Mouse (Mus musculus): Measurements from ENCODE around the gene H2-Ab1. TPM values are rescaled to one million over a fixed set of nuclear protein-coding genes. Genes with fewer than 3 reads are reported as not detected.

The H2-Ab1 gene
- polyA plus RNA-seq, 1 experiment from 2014 or later = 53.9 TPM

- Histone ChIP-seq H3K4me2 (replicated peaks; ENCODE audit: low read depth) (no peak overlapping the region), H3K36me3 (ENCODE audit: control insufficient read depth, insufficient read depth) (no peaks in the 10 kb centered on the region), H3K27me3 (replicated peaks; ENCODE audit: control insufficient read depth, insufficient read depth, low read length) (no peaks in the 10 kb centered on the region), H3K27ac (ENCODE audit: low read depth, low read length) (no peak overlapping the region), H3K4me1 (replicated peaks; ENCODE audit: control insufficient read depth, insufficient read depth, low read length) (no peaks in the 10 kb centered on the region), H3K9me3 (ENCODE audit: control insufficient read depth) (no peaks in the 10 kb centered on the region), H3K4me3 (ENCODE audit: low read depth, low read length) (no peak overlapping the region), H3K9ac (ENCODE audit: low read depth, low read length) (no peak overlapping the region)
- ATAC-seq = no peak
- 66% methylated on average over 9 of the region's 9 CpGs for WGBS
- TF ChIP-seq CTCF (IDR thresholded peaks at IDR 0.05; ENCODE audit: low read depth) = no peak
Measured at GRCm38 (mm10) chr17:34314286-34314685, 56.8 kb downstream of the H2-Ab1 start.

- Histone ChIP-seq H3K4me2 (replicated peaks; ENCODE audit: low read depth) (no peak overlapping the region), H3K36me3 (ENCODE audit: control insufficient read depth, insufficient read depth) (no peaks in the 10 kb centered on the region), H3K27ac (ENCODE audit: low read depth, low read length) (no peak overlapping the region), H3K4me3 (ENCODE audit: low read depth, low read length) (no peak overlapping the region), H3K27me3 (replicated peaks; ENCODE audit: control insufficient read depth, insufficient read depth, low read length) (no peaks in the 10 kb centered on the region), H3K4me1 (replicated peaks; ENCODE audit: control insufficient read depth, insufficient read depth, low read length) (no peaks in the 10 kb centered on the region), H3K9me3 (ENCODE audit: control insufficient read depth) (no peaks in the 10 kb centered on the region), H3K9ac (ENCODE audit: low read depth, low read length) (no peak overlapping the region)
- WGBS = 79% methylated on average over 1 of the region's 1 CpGs
- no peak for TF ChIP-seq CTCF (IDR thresholded peaks at IDR 0.05; ENCODE audit: low read depth)
- no peak for ATAC-seq
Measured at GRCm38 (mm10) chr17:34315512-34315911, 58.0 kb downstream of the H2-Ab1 start.

- no peak overlapping the region for H3K4me3 ChIP-seq (ENCODE audit: low read depth, low read length)
- no peak for ATAC-seq
- H3K36me3 ChIP-seq (ENCODE audit: control insufficient read depth, insufficient read depth) = no peaks in the 10 kb centered on the region
- no peaks in the 10 kb centered on the region for H3K9me3 ChIP-seq (ENCODE audit: control insufficient read depth)
- H3K27ac ChIP-seq (ENCODE audit: low read depth, low read length) = no peak overlapping the region
- no peaks in the 10 kb centered on the region for H3K4me1 ChIP-seq (replicated peaks; ENCODE audit: control insufficient read depth, insufficient read depth, low read length)
- no peak overlapping the region for H3K9ac ChIP-seq (ENCODE audit: low read depth, low read length)
- H3K27me3 ChIP-seq (replicated peaks; ENCODE audit: control insufficient read depth, insufficient read depth, low read length) = no peaks in the 10 kb centered on the region
- TF ChIP-seq CTCF (IDR thresholded peaks at IDR 0.05; ENCODE audit: low read depth) = no peak
- 72% methylated on average over 2 of the region's 2 CpGs for WGBS
- H3K4me2 ChIP-seq (replicated peaks; ENCODE audit: low read depth) = no peak overlapping the region
Measured at GRCm38 (mm10) chr17:34316697-34317096, 59.2 kb downstream of the H2-Ab1 start.

GRCm38 (mm10) chr17:34317275-34317674 is 59.8 kb downstream of the H2-Ab1 start:
- WGBS = 42% methylated on average over 2 of the region's 2 CpGs
- TF ChIP-seq CTCF (IDR thresholded peaks at IDR 0.05; ENCODE audit: low read depth) = no peak
- Histone ChIP-seq H3K4me1 (replicated peaks; ENCODE audit: control insufficient read depth, insufficient read depth, low read length) (no peaks in the 10 kb centered on the region), H3K4me2 (replicated peaks; ENCODE audit: low read depth) (no peak overlapping the region), H3K9me3 (ENCODE audit: control insufficient read depth) (no peaks in the 10 kb centered on the region), H3K4me3 (ENCODE audit: low read depth, low read length) (no peak overlapping the region), H3K36me3 (ENCODE audit: control insufficient read depth, insufficient read depth) (no peaks in the 10 kb centered on the region), H3K9ac (ENCODE audit: low read depth, low read length) (no peak overlapping the region), H3K27me3 (replicated peaks; ENCODE audit: control insufficient read depth, insufficient read depth, low read length) (no peaks in the 10 kb centered on the region), H3K27ac (ENCODE audit: low read depth, low read length) (no peak overlapping the region)
- ATAC-seq = no peak

Other genes starting within 250 kb of the H2-Ab1 start
- 9.1 and 10.1 TPM in 2 replicates for gene Ring1, start 233.0 kb upstream of the H2-Ab1 start, polyA plus RNA-seq (2015; fragmentation: Nextera tagmentation; extraction: Ambion mirVana)
- gene H2-Ke6, start 229.6 kb upstream of the H2-Ab1 start, polyA plus RNA-seq (2015; fragmentation: Nextera tagmentation; extraction: Ambion mirVana) = 59.8 and 67.1 TPM in 2 replicates
- gene Slc39a7, start 226.0 kb upstream of the H2-Ab1 start, polyA plus RNA-seq (2015; fragmentation: Nextera tagmentation; extraction: Ambion mirVana) = 99.1 and 99.5 TPM in 2 replicates
- 19.5 and 22.1 TPM in 2 replicates for gene Rxrb, start 225.9 kb upstream of the H2-Ab1 start, polyA plus RNA-seq (2015; fragmentation: Nextera tagmentation; extraction: Ambion mirVana)
- gene Col11a2, start 218.3 kb upstream of the H2-Ab1 start, polyA plus RNA-seq (2015; fragmentation: Nextera tagmentation; extraction: Ambion mirVana) = 0.13 and 0.21 TPM in 2 replicates
- gene H2-Oa, start 165.3 kb upstream of the H2-Ab1 start, polyA plus RNA-seq (2015; fragmentation: Nextera tagmentation; extraction: Ambion mirVana) = 0.25 and 0.90 TPM in 2 replicates
- gene H2-DMa, start 138.1 kb upstream of the H2-Ab1 start, polyA plus RNA-seq (2015; fragmentation: Nextera tagmentation; extraction: Ambion mirVana) = 15.2 and 16.7 TPM in 2 replicates
- 51.8 and 60.0 TPM in 2 replicates for gene Brd2, start 135.1 kb upstream of the H2-Ab1 start, polyA plus RNA-seq (2015; fragmentation: Nextera tagmentation; extraction: Ambion mirVana)
- gene H2-DMb2, start 114.4 kb upstream of the H2-Ab1 start, polyA plus RNA-seq (2015; fragmentation: Nextera tagmentation; extraction: Ambion mirVana) = 0.97 and 0.98 TPM in 2 replicates
- gene H2-DMb1, start 104.6 kb upstream of the H2-Ab1 start, polyA plus RNA-seq (2015; fragmentation: Nextera tagmentation; extraction: Ambion mirVana) = 5.1 and 6.4 TPM in 2 replicates
- gene Tap1, start 70.1 kb upstream of the H2-Ab1 start, polyA plus RNA-seq (2015; fragmentation: Nextera tagmentation; extraction: Ambion mirVana) = 14.1 and 15.0 TPM in 2 replicates
- 36.8 and 37.7 TPM in 2 replicates for gene Psmb9, start 69.9 kb upstream of the H2-Ab1 start, polyA plus RNA-seq (2015; fragmentation: Nextera tagmentation; extraction: Ambion mirVana)
- gene Psmb8, start 60.0 kb upstream of the H2-Ab1 start, polyA plus RNA-seq (2015; fragmentation: Nextera tagmentation; extraction: Ambion mirVana) = 82.4 and 86.4 TPM in 2 replicates
- gene Tap2, start 54.2 kb upstream of the H2-Ab1 start, polyA plus RNA-seq (2015; fragmentation: Nextera tagmentation; extraction: Ambion mirVana) = 11.2 and 13.0 TPM in 2 replicates
- 0.17 and 0.30 TPM in 2 replicates for gene H2-Ob, start 18.8 kb upstream of the H2-Ab1 start, polyA plus RNA-seq (2015; fragmentation: Nextera tagmentation; extraction: Ambion mirVana)
- gene H2-Aa, start 30.1 kb downstream of the H2-Ab1 start, polyA plus RNA-seq (2015; fragmentation: Nextera tagmentation; extraction: Ambion mirVana) = 35.8 and 41.2 TPM in 2 replicates
- gene H2-Eb1, start 48.2 kb downstream of the H2-Ab1 start, polyA plus RNA-seq (2015; fragmentation: Nextera tagmentation; extraction: Ambion mirVana) = 24.1 and 25.1 TPM in 2 replicates
- gene H2-Eb2, start 68.0 kb downstream of the H2-Ab1 start, polyA plus RNA-seq (2015; fragmentation: Nextera tagmentation; extraction: Ambion mirVana) = not detected in 2 replicates
- gene Btnl2, start 97.1 kb downstream of the H2-Ab1 start, polyA plus RNA-seq (2015; fragmentation: Nextera tagmentation; extraction: Ambion mirVana) = 43.0 and 43.4 TPM in 2 replicates
- 114 and 119 TPM in 2 replicates for gene Btnl1, start 119.4 kb downstream of the H2-Ab1 start, polyA plus RNA-seq (2015; fragmentation: Nextera tagmentation; extraction: Ambion mirVana)
- gene BC051142, start 141.1 kb downstream of the H2-Ab1 start, polyA plus RNA-seq (2015; fragmentation: Nextera tagmentation; extraction: Ambion mirVana) = 1.6 and 1.7 TPM in 2 replicates
- gene Btnl4, start 219.6 kb downstream of the H2-Ab1 start, polyA plus RNA-seq (2015; fragmentation: Nextera tagmentation; extraction: Ambion mirVana) = 20.2 and 25.1 TPM in 2 replicates

Data from intestine, postnatal 0 days (tissue).